Mouse (Mus musculus): ENCODE measurements around the gene Lrrc38.

GRCm38 (mm10) chr4:143301042-143301441, 48.5 kb upstream of the Lrrc38 start:
- no peak for TF ChIP-seq CTCF (IDR thresholded peaks at IDR 0.05; ENCODE audit: borderline replicate concordance, control insufficient read depth, extremely low read depth, insufficient read depth, low read length, poor library complexity)
- no peak for TF ChIP-seq POLR2A (IDR thresholded peaks at IDR 0.05; ENCODE audit: control insufficient read depth, extremely low read depth, insufficient read depth, low read length, poor library complexity)

Measured in thymus, adult 2 months (tissue).